Mouse (Mus musculus) stomach, postnatal 0 days (tissue): ENCODE data around the gene Pds5b. TPM values are rescaled to one million over a fixed set of nuclear protein-coding genes. Genes with fewer than 3 reads are reported as not detected.
"Not testable (repeated sequence)": the region's sequence is repeated elsewhere in the genome, so short reads cannot be mapped to it uniquely, and the experiment has no call there.

Experiments
- ATAC-seq: fragments of 200-750 bp; cut with Nextera tagmentation; 2 replicates; pipeline ENCODE4 v1.8.0; 2017; ENCODE audit not compliant: low FRiP score, low TSS enrichment
- DNase-seq: peaks from one replicate; pipeline ENCODE4 v3.0.0-alpha.2; 2016; ENCODE audit warnings: low spot score
- H3K27ac ChIP-seq: fragments of 300-500 bp; sonication (generic); replicated peaks from 2 replicates; pipeline ENCODE4 v1.5.1; 2014; ENCODE audit warnings: mild to moderate bottlenecking, control low read depth
- H3K27me3 ChIP-seq: fragments of 300-500 bp; sonication (generic); 2 replicates; pipeline ENCODE4 v1.6.1; 2014; ENCODE audit warnings: low read length; ENCODE audit not compliant: control insufficient read depth, insufficient read depth
- H3K36me3 ChIP-seq: fragments of 300-500 bp; sonication (generic); 2 replicates; pipeline ENCODE4 v1.6.1; 2014; ENCODE audit warnings: low read length, mixed read lengths; ENCODE audit not compliant: control insufficient read depth, insufficient read depth
- H3K4me1 ChIP-seq: fragments of 300-500 bp; sonication (generic); replicated peaks from 2 replicates; pipeline ENCODE4 v1.6.1; 2014; ENCODE audit warnings: antibody characterized with exemption; ENCODE audit not compliant: control insufficient read depth, insufficient read depth
- H3K4me2 ChIP-seq: fragments of 300-500 bp; sonication (generic); replicated peaks from 2 replicates; pipeline ENCODE4 v1.6.1; 2014; ENCODE audit warnings: low read depth, mild to moderate bottlenecking, control low read depth, moderate library complexity
- H3K4me3 ChIP-seq: fragments of 300-500 bp; sonication (generic); 2 replicates; pipeline ENCODE4 v1.5.1; 2014; ENCODE audit warnings: low read depth, low read length, control low read depth
- H3K9ac ChIP-seq: fragments of 300-500 bp; sonication (generic); 2 replicates; pipeline ENCODE4 v1.6.1; 2014; ENCODE audit warnings: mild to moderate bottlenecking, low read length, control low read depth, mixed read lengths
- H3K9me3 ChIP-seq: fragments of 300-500 bp; sonication (generic); 2 replicates; pipeline ENCODE4 v1.6.1; 2016; ENCODE audit warnings: low read length; ENCODE audit not compliant: control insufficient read depth
- CTCF ChIP-seq: IDR thresholded peaks from 2 replicates; pipeline ENCODE4 v1.5.1; 2016; ENCODE audit warnings: antibody characterized with exemption, low read depth, mild to moderate bottlenecking, moderate library complexity
- EP300 ChIP-seq: optimal IDR thresholded peaks from 2 replicates; pipeline ENCODE3; 2016; ENCODE audit warnings: antibody characterized with exemption
- WGBS: fragments of 180-500 bp; shearing (Covaris S2); extraction: QIAGEN DNeasy Blood & Tissue Kit; methylation state at CpG from one replicate; pipeline ENCODE4 v1.1.7; 2014; 5-methylcytosine and 5-hydroxymethylcytosine counted together
- polyA plus RNA-seq: library from polyadenylated mRNA; unstranded; fragments of >200 nt; fragmentation: Nextera tagmentation; extraction: Ambion mirVana; gene quantifications from 2 replicates; pipeline ENCODE4 v1.2.1, GENCODE M21; 2015

Gene Pds5b
- polyA plus RNA-seq, 1 experiment from 2014 or later, result 9.1 TPM

- ATAC-seq (peak; percentile 24), DNase-seq (peak; percentile 56)
- H3K9ac ChIP-seq, result peak overlapping the region; percentile 88
- 0% methylated on average over 42 of the region's 91 CpGs for WGBS
- H3K4me3 ChIP-seq, result peak overlapping the region; percentile 96
- H3K9me3 ChIP-seq, result no peaks in the 10 kb centered on the region
- peak overlapping the region; percentile 65 for H3K4me2 ChIP-seq
- H3K4me1 ChIP-seq, result no peaks in the 10 kb centered on the region
- TF ChIP-seq CTCF (no peak), EP300 (no peak)
- peak overlapping the region; percentile 92 for H3K27ac ChIP-seq
- H3K36me3 ChIP-seq, result no peaks in the 10 kb centered on the region
- H3K27me3 ChIP-seq, result no peaks in the 10 kb centered on the region
Measured at GRCm38 (mm10) chr5:150673880-150674621, 512 bp downstream of the Pds5b start.

- Histone ChIP-seq H3K4me1 (no peaks in the 10 kb centered on the region), H3K4me2 (peak overlapping the region; percentile 65), H3K36me3 (no peaks in the 10 kb centered on the region), H3K9ac (peak overlapping the region; percentile 88; the same call in 1 of the 2 replicates), H3K27me3 (no peaks in the 10 kb centered on the region), H3K4me3 (peak overlapping the region; percentile 96), H3K9me3 (no peaks in the 10 kb centered on the region), H3K27ac (no peak overlapping the region)
- no peak for TF ChIP-seq EP300
- TF ChIP-seq CTCF, result no peak
- WGBS, result 40% methylated on average over 6 of the region's 6 CpGs
- ATAC-seq (no peak), DNase-seq (no peak)
Measured at GRCm38 (mm10) chr5:150674866-150675265, 1.3 kb downstream of the Pds5b start.

GRCm38 (mm10) chr5:150682862-150683261 is 9.3 kb downstream of the Pds5b start:
- H3K36me3 ChIP-seq, H3K4me1 ChIP-seq, H3K27me3 ChIP-seq, DNase-seq, H3K4me2 ChIP-seq, ATAC-seq, H3K9ac ChIP-seq, H3K27ac ChIP-seq, H3K4me3 ChIP-seq, H3K9me3 ChIP-seq: not testable (repeated sequence)
- 95% methylated on average over 6 of the region's 6 CpGs for WGBS

GRCm38 (mm10) chr5:150690685-150691084 is 17.1 kb downstream of the Pds5b start:
- H3K4me1 ChIP-seq, result no peaks in the 10 kb centered on the region
- H3K4me3 ChIP-seq, result no peak overlapping the region
- DNase-seq, result no peak
- H3K9me3 ChIP-seq, result no peaks in the 10 kb centered on the region
- no peak overlapping the region for H3K27ac ChIP-seq
- no peak overlapping the region for H3K4me2 ChIP-seq
- H3K27me3 ChIP-seq, result no peaks in the 10 kb centered on the region
- H3K9ac ChIP-seq, result no peak overlapping the region
- no peaks in the 10 kb centered on the region for H3K36me3 ChIP-seq
- no peak for TF ChIP-seq CTCF
- TF ChIP-seq EP300, result no peak
- ATAC-seq, result no peak

- Histone ChIP-seq H3K36me3 (no peaks in the 10 kb centered on the region), H3K4me1 (no peaks in the 10 kb centered on the region), H3K9ac (no peak overlapping the region), H3K27me3 (no peaks in the 10 kb centered on the region), H3K27ac (no peak overlapping the region), H3K4me2 (no peak overlapping the region), H3K9me3 (no peaks in the 10 kb centered on the region), H3K4me3 (no peak overlapping the region)
- DNase-seq (no peak), ATAC-seq (no peak)
- TF ChIP-seq EP300, result no peak
- no peak for TF ChIP-seq CTCF
- 95% methylated on average over 2 of the region's 2 CpGs for WGBS
Measured at GRCm38 (mm10) chr5:150693277-150693676, 19.7 kb downstream of the Pds5b start.

GRCm38 (mm10) chr5:150702714-150703113 is 29.2 kb downstream of the Pds5b start:
- no peaks in the 10 kb centered on the region for H3K36me3 ChIP-seq
- DNase-seq (peak; percentile 31), ATAC-seq (no peak)
- 33% methylated on average over 2 of the region's 2 CpGs for WGBS
- H3K27me3 ChIP-seq, result no peaks in the 10 kb centered on the region
- TF ChIP-seq EP300 (no peak), CTCF (peak; percentile 78)
- no peak overlapping the region for H3K4me3 ChIP-seq
- H3K9me3 ChIP-seq, result no peaks in the 10 kb centered on the region
- H3K9ac ChIP-seq, result no peak overlapping the region
- H3K27ac ChIP-seq, result no peak overlapping the region
- H3K4me2 ChIP-seq, result no peak overlapping the region
- H3K4me1 ChIP-seq, result no peaks in the 10 kb centered on the region

GRCm38 (mm10) chr5:150706651-150707050 is 33.1 kb downstream of the Pds5b start:
- not testable (repeated sequence) for H3K9me3 ChIP-seq, ATAC-seq, H3K4me2 ChIP-seq, DNase-seq, H3K4me3 ChIP-seq, H3K4me1 ChIP-seq, H3K36me3 ChIP-seq, H3K27me3 ChIP-seq, H3K9ac ChIP-seq, H3K27ac ChIP-seq
- 74% methylated on average over 1 of the region's 1 CpGs for WGBS

GRCm38 (mm10) chr5:150707181-150707580 is 33.6 kb downstream of the Pds5b start:
- not testable (repeated sequence) for H3K9ac ChIP-seq, DNase-seq, H3K4me3 ChIP-seq, H3K9me3 ChIP-seq, H3K36me3 ChIP-seq, H3K27me3 ChIP-seq, H3K27ac ChIP-seq, H3K4me1 ChIP-seq, ATAC-seq, H3K4me2 ChIP-seq
- WGBS, result 90% methylated on average over 3 of the region's 3 CpGs
